ENCODE assay signal across 9 mouse cellular contexts in the genomic region with DNA sequence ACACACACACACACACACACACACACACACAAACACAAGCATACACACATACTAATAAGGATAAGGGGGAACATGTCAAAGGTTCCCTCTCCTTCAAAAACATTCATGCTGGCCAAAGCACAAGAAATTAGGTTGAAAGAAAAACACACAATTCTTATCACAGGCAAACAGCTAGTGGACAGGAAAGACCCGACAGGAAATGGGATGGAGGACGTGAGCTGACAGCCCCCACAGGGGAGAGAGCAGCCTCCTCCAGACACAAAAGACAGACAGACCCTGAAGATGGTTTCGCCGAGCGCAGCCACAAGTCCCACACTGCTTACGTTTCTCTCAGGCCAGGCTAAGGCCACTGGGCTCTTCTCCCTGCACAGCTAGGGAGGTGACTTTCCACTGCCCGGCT. TPM values are rescaled to one million over a fixed set of nuclear protein-coding genes. Genes with fewer than 3 reads are reported as not detected.
A peak's percentile ranks its signal among the peaks of the same experiment; 100 is the strongest.
DNase-seq lines count a peak whose midpoint lies in the region; ATAC-seq and TF ChIP-seq lines count a peak whose summit lies in the region.
"Had no signal": no experiment of that assay in that cellular context is flagged by ENCODE, and none has a peak within 500 bp of the region (broad histone marks: within the 10 kb centered on the region; RNA-seq: fewer than 3 reads in every experiment).

No protein-coding gene starts in this region.

- no peak overlapping the region for H3K4me3 ChIP-seq in layer of hippocampus, adult 2 months
- no peak overlapping the region for H3K4me3 ChIP-seq in brown adipose tissue, adult 24 weeks (ENCODE audit: insufficient read depth, low read depth, low read length)
- no peak overlapping the region for H3K4me3 ChIP-seq in embryonic facial prominence, embryonic 13.5 days
- no peak overlapping the region for H3K4me3 ChIP-seq in limb, embryonic 15.5 days

- no peak for TF ChIP-seq CTCF in layer of hippocampus, adult 2 months (conservative IDR thresholded peaks at IDR 0.05)

- H3K4me1 ChIP-seq in brown adipose tissue, adult 24 weeks (ENCODE audit: control insufficient read depth, insufficient read depth, insufficient read length, low read length), result peaks cover 38% of the 10 kb centered on the region
- H3K4me1 ChIP-seq in embryonic facial prominence, embryonic 13.5 days, result peaks cover 9% of the 10 kb centered on the region
- H3K4me1 ChIP-seq in limb, embryonic 15.5 days, result peaks cover 20% of the 10 kb centered on the region

- DNase-seq in layer of hippocampus, adult 2 months (ENCODE audit: low spot score in 2 of 2), result no peak
- no peak for DNase-seq in layer of hippocampus, postnatal 25 days (ENCODE audit: extremely low spot score in 1 of 2, low spot score in 1 of 2)
- DNase-seq in ovary, postnatal 36 days (ENCODE audit: low spot score), result no peak
- no peak for DNase-seq in gastrocnemius, postnatal 25 days
- DNase-seq: gastrocnemius, postnatal 36 days; thymus, postnatal 25 days had no signal

- H3K36me3 ChIP-seq in embryonic facial prominence, embryonic 13.5 days, result peaks cover 96% of the 10 kb centered on the region
- H3K36me3 ChIP-seq in limb, embryonic 15.5 days, result peaks cover 88% of the 10 kb centered on the region

- no peaks in the 10 kb centered on the region for H3K9me3 ChIP-seq in embryonic facial prominence, embryonic 13.5 days
- H3K9me3 ChIP-seq in limb, embryonic 15.5 days, result no peaks in the 10 kb centered on the region

- H3K4me2 ChIP-seq in embryonic facial prominence, embryonic 13.5 days, result no peak overlapping the region
- H3K4me2 ChIP-seq in limb, embryonic 15.5 days, result no peak overlapping the region

- H3K9ac ChIP-seq in embryonic facial prominence, embryonic 13.5 days, result 0 out of 2 replicates have a peak overlapping the region, but pooled peaks have one; percentile 12
- H3K9ac ChIP-seq in limb, embryonic 15.5 days, result no peak overlapping the region

- H3K27me3 ChIP-seq in embryonic facial prominence, embryonic 13.5 days, result no peaks in the 10 kb centered on the region
- H3K27me3 ChIP-seq in limb, embryonic 15.5 days, result no peaks in the 10 kb centered on the region

- 65% methylated on average over 7 of the region's 7 CpGs for WGBS in embryonic facial prominence, embryonic 13.5 days
- 82% methylated on average over 7 of the region's 7 CpGs for WGBS in limb, embryonic 15.5 days

- no peak for ATAC-seq in embryonic facial prominence, embryonic 13.5 days (ENCODE audit: insufficient number of reproducible peaks, insufficient read depth, low FRiP score, low TSS enrichment, low read depth)
- ATAC-seq in limb, embryonic 15.5 days (ENCODE audit: insufficient number of reproducible peaks, low FRiP score, low TSS enrichment, low read depth), result no peak

- peak overlapping the region; percentile 69; the same call in 1 of the 2 replicates for H3K27ac ChIP-seq in layer of hippocampus, adult 2 months
- H3K27ac ChIP-seq in brown adipose tissue, adult 24 weeks (replicated peaks; ENCODE audit: low read depth, low read length), result peak overlapping the region; percentile 50
- peak overlapping the region; percentile 48 for H3K27ac ChIP-seq in embryonic facial prominence, embryonic 13.5 days
- peak overlapping the region; percentile 58; the same call in 1 of the 2 replicates for H3K27ac ChIP-seq in limb, embryonic 15.5 days

RNA-seq across cellular contexts. Expression of gene Csnk1e, which starts 23.4 kb away (rescaled TPM):
- 100 to 1,000 TPM; 104 to 108 TPM for total RNA-seq in layer of hippocampus, adult 2 months (2021)
- 100 to 1,000 TPM; 110 to 121 TPM for total RNA-seq in layer of hippocampus, postnatal 25 days (2021)
- polyA plus RNA-seq in brown adipose tissue, adult 24 weeks (2012; ENCODE audit: insufficient read depth, insufficient read length, missing spikeins), result 17.4 and 24.8 TPM in 2 replicates
- 100 and 112 TPM in 2 replicates for polyA plus RNA-seq in embryonic facial prominence, embryonic 13.5 days (2015; fragmentation: Nextera tagmentation; extraction: Ambion mirVana)
- polyA plus RNA-seq in limb, embryonic 15.5 days (2015; fragmentation: Nextera tagmentation; extraction: Ambion mirVana), result 81.0 and 82.7 TPM in 2 replicates
- 10 to 100 TPM; 43.1 to 43.9 TPM for total RNA-seq in gastrocnemius, postnatal 25 days (2021)

RNA-seq across cellular contexts. Expression of gene Tmem184b, which starts 28.6 kb away (rescaled TPM):
- 10 to 100 TPM; 53.6 to 56.0 TPM for total RNA-seq in layer of hippocampus, adult 2 months (2021)
- total RNA-seq in layer of hippocampus, postnatal 25 days (2021), result 10 to 100 TPM; 54.2 to 55.4 TPM
- 60.3 and 71.0 TPM in 2 replicates for polyA plus RNA-seq in brown adipose tissue, adult 24 weeks (2012; ENCODE audit: insufficient read depth, insufficient read length, missing spikeins)
- 67.1 and 72.0 TPM in 2 replicates for polyA plus RNA-seq in embryonic facial prominence, embryonic 13.5 days (2015; fragmentation: Nextera tagmentation; extraction: Ambion mirVana)
- 87.5 and 99.8 TPM in 2 replicates for polyA plus RNA-seq in limb, embryonic 15.5 days (2015; fragmentation: Nextera tagmentation; extraction: Ambion mirVana)
- total RNA-seq in gastrocnemius, postnatal 25 days (2021), result 10 to 100 TPM; 28.4 to 30.4 TPM
